Mouse (Mus musculus): Measurements from ENCODE around the gene Fgf13.

The Fgf13 gene

GRCm38 (mm10) chrX:59182323-59182722 is 385.5 kb downstream of the Fgf13 start:
- no peak for DNase-seq

- DNase-seq = no peak
These were observed 388.2 kb downstream of the Fgf13 start for GRCm38 (mm10) chrX:59179627-59180026.

- DNase-seq = peak in 1 of 2 experiments; percentile 3
These were observed 388.7 kb downstream of the Fgf13 start for GRCm38 (mm10) chrX:59179081-59179596.

- no peak for DNase-seq
These were observed 390.2 kb downstream of the Fgf13 start for GRCm38 (mm10) chrX:59177653-59178052.

- DNase-seq = no peak
These were observed 395.7 kb downstream of the Fgf13 start for GRCm38 (mm10) chrX:59172200-59172599.

GRCm38 (mm10) chrX:59166763-59167162 is 401.1 kb downstream of the Fgf13 start:
- no peak for DNase-seq

GRCm38 (mm10) chrX:59141947-59142346 is 425.9 kb downstream of the Fgf13 start:
- DNase-seq = no peak

- DNase-seq = peak in 1 of 2 experiments; percentile 28
These were observed 432.9 kb downstream of the Fgf13 start for GRCm38 (mm10) chrX:59134928-59135361.

GRCm38 (mm10) chrX:59134166-59134861 is 433.6 kb downstream of the Fgf13 start:
- peak in 1 of 2 experiments; percentile 3 for DNase-seq

- peak in 1 of 2 experiments; percentile 0 for DNase-seq
These were observed 434.1 kb downstream of the Fgf13 start for GRCm38 (mm10) chrX:59133834-59134165.

GRCm38 (mm10) chrX:59133416-59133815 is 434.5 kb downstream of the Fgf13 start:
- DNase-seq = no peak

GRCm38 (mm10) chrX:59126637-59127036 is 441.2 kb downstream of the Fgf13 start:
- no peak for DNase-seq

- DNase-seq = no peak
These were observed 454.7 kb downstream of the Fgf13 start for GRCm38 (mm10) chrX:59113187-59113586.

- DNase-seq = no peak
These were observed 481.9 kb downstream of the Fgf13 start for GRCm38 (mm10) chrX:59085928-59086327.

- DNase-seq = no peak
These were observed 487.4 kb downstream of the Fgf13 start for GRCm38 (mm10) chrX:59080427-59080826.

- no peak for DNase-seq
These were observed 495.8 kb downstream of the Fgf13 start for GRCm38 (mm10) chrX:59072083-59072482.

GRCm38 (mm10) chrX:59063157-59063556 is 504.7 kb downstream of the Fgf13 start:
- DNase-seq = no peak

- DNase-seq = no peak
These were observed 532.9 kb downstream of the Fgf13 start for GRCm38 (mm10) chrX:59034969-59035368.

All from kidney, postnatal 36 days (tissue).